Mouse (Mus musculus) mature B cell (primary cell): ENCODE results near the gene Mctp1.

Source experiments
- in situ Hi-C: fragments of 300-500 bp; cut with MboI; formaldehyde crosslinking; loops from 2 replicates; pipeline ENCODE4 v1.14.3; 2019

The Mctp1 gene

GRCm38 (mm10) chr13:76609425-76609824, 225.1 kb downstream of the Mctp1 start:
- in situ Hi-C loops, result no loop called here

- in situ Hi-C loops, result no loop called here
These were observed 227.2 kb downstream of the Mctp1 start for GRCm38 (mm10) chr13:76611499-76611898.

- in situ Hi-C loops, result no loop called here
These were observed 235.8 kb downstream of the Mctp1 start for GRCm38 (mm10) chr13:76620111-76620510.

GRCm38 (mm10) chr13:76620525-76620924, 236.2 kb downstream of the Mctp1 start:
- in situ Hi-C loops, result no loop called here

GRCm38 (mm10) chr13:76633707-76634106, 249.4 kb downstream of the Mctp1 start:
- in situ Hi-C loops, result no loop called here

- in situ Hi-C loops, result no loop called here
These were observed 253.9 kb downstream of the Mctp1 start for GRCm38 (mm10) chr13:76638282-76638681.

GRCm38 (mm10) chr13:76659523-76659922, 275.2 kb downstream of the Mctp1 start:
- in situ Hi-C loops, result no loop called here

- in situ Hi-C loops, result no loop called here
These were observed 297.0 kb downstream of the Mctp1 start for GRCm38 (mm10) chr13:76681286-76681685.

GRCm38 (mm10) chr13:76689349-76689748, 305.0 kb downstream of the Mctp1 start:
- in situ Hi-C loops, result no loop called here

GRCm38 (mm10) chr13:76690143-76690542, 305.8 kb downstream of the Mctp1 start:
- in situ Hi-C loops, result no loop called here

GRCm38 (mm10) chr13:76690697-76691096, 306.4 kb downstream of the Mctp1 start:
- in situ Hi-C loops, result no loop called here

GRCm38 (mm10) chr13:76734013-76734412, 349.7 kb downstream of the Mctp1 start:
- in situ Hi-C loops, result no loop called here

- in situ Hi-C loops, result no loop called here
These were observed 366.5 kb downstream of the Mctp1 start for GRCm38 (mm10) chr13:76750663-76751429.

- in situ Hi-C loops, result no loop called here
These were observed 375.6 kb downstream of the Mctp1 start for GRCm38 (mm10) chr13:76759832-76760490.

- in situ Hi-C loops, result no loop called here
These were observed 415.3 kb downstream of the Mctp1 start for GRCm38 (mm10) chr13:76799662-76800061.

- in situ Hi-C loops, result no loop called here
These were observed 416.8 kb downstream of the Mctp1 start for GRCm38 (mm10) chr13:76801126-76801632.

GRCm38 (mm10) chr13:76802051-76802728, 417.9 kb downstream of the Mctp1 start:
- in situ Hi-C loops, result no loop called here

- in situ Hi-C loops, result no loop called here
These were observed 418.6 kb downstream of the Mctp1 start for GRCm38 (mm10) chr13:76802926-76803325.

GRCm38 (mm10) chr13:76803799-76804198, 419.5 kb downstream of the Mctp1 start:
- in situ Hi-C loops, result no loop called here

GRCm38 (mm10) chr13:76808871-76809390, 424.6 kb downstream of the Mctp1 start:
- in situ Hi-C loops, result no loop called here

GRCm38 (mm10) chr13:76809802-76810201, 425.5 kb downstream of the Mctp1 start:
- in situ Hi-C loops, result no loop called here

GRCm38 (mm10) chr13:76810496-76810939, 426.2 kb downstream of the Mctp1 start:
- in situ Hi-C loops, result no loop called here
